Mouse (Mus musculus): Measurements from ENCODE around the gene Plppr1. TPM values are rescaled to one million over a fixed set of nuclear protein-coding genes. Genes with fewer than 3 reads are reported as not detected.

The Plppr1 gene
- polyA plus RNA-seq, 1 experiment from 2014 or later, result 6.6 TPM

- Histone ChIP-seq H3K4me3 (replicated peaks; ENCODE audit: low read depth, low read length) (no peak overlapping the region), H3K27ac (no peak overlapping the region), H3K9ac (ENCODE audit: low read depth, low read length) (no peak overlapping the region), H3K36me3 (ENCODE audit: insufficient read depth, low read length) (no peaks in the 10 kb centered on the region), H3K4me1 (replicated peaks; ENCODE audit: insufficient read depth, low read length) (no peaks in the 10 kb centered on the region), H3K4me2 (ENCODE audit: low read length) (no peak overlapping the region), H3K27me3 (ENCODE audit: insufficient read depth, low read length) (no peaks in the 10 kb centered on the region), H3K9me3 (replicated peaks; ENCODE audit: low read length) (no peaks in the 10 kb centered on the region)
- no peak for DNase-seq (ENCODE audit: low spot score)
- no peak for TF ChIP-seq CTCF (IDR thresholded peaks at IDR 0.05; ENCODE audit: low read depth)
- no peak for ATAC-seq (replicated peaks; ENCODE audit: low FRiP score, low read depth)
- WGBS, result 48% methylated on average over 2 of the region's 2 CpGs
Observed at GRCm38 (mm10) chr4:49386873-49387272, 327.8 kb downstream of the Plppr1 start.
